Mouse (Mus musculus) testis, postnatal 14 days (tissue): ENCODE measurements around the gene Sorcs2.
"Not testable (repeated sequence)": the region's sequence is repeated elsewhere in the genome, so short reads cannot be mapped to it uniquely, and the experiment has no call there.

ENCODE experiments used
- DNase-seq: peaks from one replicate; pipeline ENCODE4 v3.0.0; 2021; ENCODE audit warnings: low spot score

Sorcs2 gene

GRCm38 (mm10) chr5:36301166-36301565 is 96.8 kb downstream of the Sorcs2 start:
- no peak for DNase-seq

DNA sequence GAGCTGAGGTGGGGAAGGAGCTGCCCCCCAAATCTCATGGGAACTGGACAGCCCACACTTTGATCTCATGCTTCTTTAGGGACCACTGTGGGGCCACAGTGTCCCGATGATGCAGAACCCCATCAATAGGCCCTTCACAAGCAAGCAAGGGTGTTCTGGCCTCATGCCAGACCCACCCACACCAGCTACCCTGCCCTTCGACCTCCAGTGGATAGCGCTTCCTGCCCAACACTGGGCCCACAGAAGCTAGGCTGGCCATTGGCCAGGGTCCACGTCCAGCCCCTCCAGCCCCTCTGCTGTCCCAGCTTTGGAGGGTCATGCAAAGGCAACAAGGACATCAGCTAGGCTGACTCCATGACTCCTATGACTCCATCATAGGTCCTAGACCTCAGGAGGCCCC is 99.9 kb downstream of the Sorcs2 start:
- no peak for DNase-seq

DNA sequence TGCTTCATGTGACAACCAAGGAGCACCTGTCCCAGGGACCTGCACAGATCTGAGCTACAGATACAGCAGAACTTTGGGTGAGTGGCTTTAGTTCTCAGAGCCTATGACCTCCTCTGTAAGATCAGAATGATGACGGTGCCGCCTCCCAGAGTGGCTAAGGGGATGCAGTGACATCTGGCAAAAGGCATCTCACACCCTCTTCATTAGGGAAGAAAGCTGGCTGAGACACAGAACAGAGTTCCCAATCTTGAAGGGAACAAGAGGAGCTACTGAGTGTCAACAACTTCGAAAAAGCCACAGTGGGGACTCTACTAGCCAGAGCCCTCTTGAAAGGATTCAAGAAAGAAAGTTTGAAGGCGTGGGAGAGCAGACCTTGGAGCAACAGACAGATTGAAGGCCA is 100.7 kb downstream of the Sorcs2 start:
- DNase-seq: no peak

GRCm38 (mm10) chr5:36293109-36293900 is 104.6 kb downstream of the Sorcs2 start:
- DNase-seq: peak; percentile 58

- DNase-seq: peak; percentile 30
Observed at GRCm38 (mm10) chr5:36292321-36292720, 105.6 kb downstream of the Sorcs2 start.

DNA sequence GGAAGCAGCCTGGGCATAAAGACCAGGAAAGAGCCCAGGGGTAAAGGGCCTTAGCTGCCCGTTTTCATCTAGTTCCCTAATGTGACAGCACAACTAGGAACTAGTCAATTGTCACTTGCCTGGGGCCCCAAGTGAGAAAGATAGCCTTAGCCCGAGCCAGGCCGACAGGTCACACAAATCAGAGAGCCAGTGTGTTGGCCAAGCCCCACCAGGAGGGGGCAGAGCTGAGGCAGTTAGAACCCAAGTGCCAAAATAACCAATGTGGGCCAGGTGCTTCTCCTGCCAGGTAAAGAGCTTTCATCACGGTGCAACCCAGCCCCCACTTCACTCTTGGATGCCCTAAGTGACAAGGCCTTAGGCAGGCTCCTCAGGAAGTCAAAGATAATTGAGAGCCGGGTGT is 106.7 kb downstream of the Sorcs2 start:
- no peak for DNase-seq

GRCm38 (mm10) chr5:36285405-36285804 is 112.5 kb downstream of the Sorcs2 start:
- no peak for DNase-seq

- DNase-seq: no peak
Observed at GRCm38 (mm10) chr5:36279896-36280295, 118.0 kb downstream of the Sorcs2 start.

DNA sequence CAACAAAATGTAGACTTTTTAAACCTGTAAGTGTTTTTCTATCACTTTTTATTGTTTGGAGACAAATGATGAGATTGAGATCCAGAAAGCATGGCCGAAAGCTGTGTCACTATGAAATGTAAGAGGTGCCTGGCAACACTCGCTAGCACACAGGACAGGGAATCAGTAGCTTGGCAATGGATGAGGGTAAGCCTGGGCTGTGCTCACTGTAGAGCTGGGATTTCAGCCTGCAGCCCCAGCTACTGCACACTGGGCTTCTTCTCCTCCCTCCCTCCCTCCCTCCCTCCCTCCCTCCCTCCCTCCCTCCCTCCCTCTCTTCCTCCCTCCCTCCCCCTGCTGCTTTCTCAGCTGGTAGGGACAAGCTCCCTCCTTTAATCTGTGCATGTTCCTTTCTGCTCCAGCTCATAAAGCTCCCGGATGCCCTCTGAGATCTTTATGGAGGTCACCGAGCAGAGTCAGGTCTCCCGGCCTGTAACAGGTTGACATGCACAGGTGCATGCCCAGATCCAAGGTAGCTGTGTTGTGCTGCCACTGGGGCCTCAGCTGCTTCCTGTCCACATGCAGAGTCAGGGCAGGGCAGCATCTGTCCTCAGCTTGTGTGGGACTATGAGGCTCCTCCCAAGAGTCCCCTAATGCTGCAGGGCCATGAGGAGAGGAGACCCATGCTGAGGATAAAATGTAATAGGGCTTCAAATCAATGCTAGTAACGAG is 123.1 kb downstream of the Sorcs2 start:
- DNase-seq: no peak

GRCm38 (mm10) chr5:36267194-36267769 is 130.7 kb downstream of the Sorcs2 start:
- no peak for DNase-seq

DNA sequence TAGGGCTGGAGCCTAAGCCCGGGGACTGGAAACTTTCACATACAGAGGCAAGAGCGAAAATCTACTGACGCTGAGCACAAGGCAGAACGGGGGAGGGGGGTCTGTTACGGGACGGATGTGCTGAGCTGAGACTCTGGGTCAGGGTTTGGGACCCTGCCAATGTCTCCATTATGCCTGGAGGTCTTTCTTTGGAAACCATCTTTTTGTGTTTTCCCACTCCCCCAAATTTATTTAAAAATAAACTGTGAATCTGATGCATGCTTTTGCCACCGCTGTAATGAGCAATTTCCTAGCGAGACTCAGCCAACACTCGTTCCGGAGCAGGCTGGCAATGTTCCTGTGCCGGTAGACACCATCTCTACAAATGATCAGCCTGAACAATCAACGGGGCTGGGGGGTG is 137.1 kb downstream of the Sorcs2 start:
- no peak for DNase-seq

DNA sequence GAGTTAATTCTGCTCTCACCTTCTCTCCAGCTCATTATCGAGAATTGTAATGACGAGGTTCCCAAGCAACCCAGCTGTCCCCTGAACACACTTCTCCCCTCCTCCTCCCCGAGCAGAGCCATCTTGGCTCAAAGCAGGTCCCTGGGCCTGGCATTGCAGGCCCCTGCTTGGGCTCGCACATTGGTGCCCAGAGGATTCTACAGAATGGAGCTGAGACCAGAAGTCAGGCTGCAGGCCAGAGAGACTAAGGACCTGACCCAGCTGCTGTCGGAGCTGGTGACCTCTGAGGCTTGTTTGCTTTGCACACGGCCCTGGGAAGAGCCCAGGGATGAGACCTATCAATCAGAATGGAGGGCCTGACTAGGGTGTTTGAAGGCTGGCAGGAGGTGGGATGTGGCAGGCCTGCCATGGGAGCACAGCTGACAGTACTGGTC is 138.2 kb downstream of the Sorcs2 start:
- DNase-seq: no peak

- DNase-seq: no peak
Observed at GRCm38 (mm10) chr5:36258387-36259181, 139.4 kb downstream of the Sorcs2 start.

DNA sequence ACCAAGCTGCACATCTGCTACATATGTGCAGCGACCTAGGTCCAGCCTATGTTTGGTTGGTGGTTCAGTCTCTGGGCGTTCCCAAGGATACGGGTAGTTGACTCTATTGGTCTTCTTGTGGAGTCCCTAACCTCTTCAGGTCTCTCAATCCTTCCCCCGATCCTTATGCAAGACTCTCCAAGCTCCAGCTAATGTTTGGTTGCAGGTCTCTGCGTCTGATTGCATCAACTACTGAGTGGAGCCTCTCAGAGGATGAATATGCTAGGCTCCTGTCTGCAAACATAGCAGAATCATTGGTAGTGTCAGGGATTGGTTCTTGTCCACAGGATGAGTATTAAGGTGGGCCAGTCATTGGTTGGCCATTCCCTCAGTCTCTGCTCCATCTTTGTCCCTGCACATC is 140.9 kb downstream of the Sorcs2 start:
- DNase-seq: no peak

GRCm38 (mm10) chr5:36254642-36255516 is 143.1 kb downstream of the Sorcs2 start:
- DNase-seq: no peak

- no peak for DNase-seq
Observed at GRCm38 (mm10) chr5:36252746-36253504, 145.0 kb downstream of the Sorcs2 start.

DNA sequence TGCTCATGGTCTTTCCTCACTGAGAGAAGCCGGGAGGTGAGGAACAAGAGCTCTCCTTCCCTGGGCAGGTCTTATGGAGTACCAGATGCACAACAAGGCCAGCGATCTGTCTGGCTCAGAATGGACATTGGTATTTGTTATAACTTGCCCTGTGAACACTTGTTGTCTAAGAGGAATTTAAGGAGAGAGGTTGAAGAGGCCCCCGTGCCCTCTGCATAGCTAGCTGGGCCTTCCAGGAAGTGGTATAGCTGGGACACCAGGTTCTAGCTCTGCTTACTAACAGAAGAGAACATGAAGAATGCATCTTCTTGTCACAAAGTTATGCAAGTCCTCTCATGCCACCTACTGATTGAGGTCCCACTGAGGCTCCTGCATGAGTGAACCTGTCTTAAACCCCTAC is 149.9 kb downstream of the Sorcs2 start:
- DNase-seq: no peak

GRCm38 (mm10) chr5:36237526-36237925 is 160.4 kb downstream of the Sorcs2 start:
- DNase-seq: not testable (repeated sequence)

GRCm38 (mm10) chr5:36230301-36230780 is 167.6 kb downstream of the Sorcs2 start:
- DNase-seq: no peak
